Mouse (Mus musculus) 416B (cell line): ENCODE results near the gene Gxylt2.

Experiments used
- DNase-seq: peaks from one replicate; pipeline ENCODE4 v3.0.0; 2011; ENCODE audit warnings: low read depth

Gxylt2 gene

DNA sequence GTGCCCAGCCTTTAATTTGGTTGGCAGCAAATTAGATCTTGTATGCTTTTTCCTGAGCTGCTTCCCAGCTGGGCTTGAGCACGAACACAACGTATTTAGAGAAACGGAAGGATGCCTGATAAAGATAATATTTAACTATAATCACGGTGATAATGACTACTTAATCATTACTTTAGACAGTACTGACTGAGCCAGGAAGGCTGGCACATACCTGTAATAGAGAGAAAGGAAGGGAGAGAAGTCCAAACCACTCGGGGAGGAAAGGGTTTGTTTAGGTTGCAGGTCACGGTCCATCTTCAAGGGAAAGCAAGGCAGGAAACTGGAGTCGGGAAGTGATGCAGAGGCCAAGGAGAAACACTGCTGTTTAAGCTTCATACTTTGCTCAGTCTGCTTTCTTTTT is 11.6 kb downstream of the Gxylt2 start:
- DNase-seq: no peak

GRCm38 (mm10) chr6:100716817-100717216 is 12.3 kb downstream of the Gxylt2 start:
- no peak for DNase-seq

DNA sequence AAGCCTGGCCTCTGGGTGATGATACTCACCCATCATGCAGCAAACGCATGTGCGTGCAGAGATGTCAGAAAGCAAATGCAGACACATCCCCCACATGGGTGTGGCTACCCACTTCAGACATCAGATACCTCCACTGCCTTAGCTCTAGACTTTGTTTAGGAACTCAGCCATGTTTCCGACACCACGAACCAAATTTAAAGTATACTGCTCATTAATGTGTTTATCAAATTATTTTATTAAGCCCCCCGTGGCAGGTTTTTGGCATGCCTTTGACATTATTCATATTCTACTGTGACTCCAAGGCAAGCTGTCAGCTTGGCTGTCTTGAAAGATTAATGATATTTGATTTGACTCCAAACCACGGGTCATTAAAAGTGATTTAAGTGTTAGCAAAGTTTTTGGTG is 15.6 kb downstream of the Gxylt2 start:
- no peak for DNase-seq

DNA sequence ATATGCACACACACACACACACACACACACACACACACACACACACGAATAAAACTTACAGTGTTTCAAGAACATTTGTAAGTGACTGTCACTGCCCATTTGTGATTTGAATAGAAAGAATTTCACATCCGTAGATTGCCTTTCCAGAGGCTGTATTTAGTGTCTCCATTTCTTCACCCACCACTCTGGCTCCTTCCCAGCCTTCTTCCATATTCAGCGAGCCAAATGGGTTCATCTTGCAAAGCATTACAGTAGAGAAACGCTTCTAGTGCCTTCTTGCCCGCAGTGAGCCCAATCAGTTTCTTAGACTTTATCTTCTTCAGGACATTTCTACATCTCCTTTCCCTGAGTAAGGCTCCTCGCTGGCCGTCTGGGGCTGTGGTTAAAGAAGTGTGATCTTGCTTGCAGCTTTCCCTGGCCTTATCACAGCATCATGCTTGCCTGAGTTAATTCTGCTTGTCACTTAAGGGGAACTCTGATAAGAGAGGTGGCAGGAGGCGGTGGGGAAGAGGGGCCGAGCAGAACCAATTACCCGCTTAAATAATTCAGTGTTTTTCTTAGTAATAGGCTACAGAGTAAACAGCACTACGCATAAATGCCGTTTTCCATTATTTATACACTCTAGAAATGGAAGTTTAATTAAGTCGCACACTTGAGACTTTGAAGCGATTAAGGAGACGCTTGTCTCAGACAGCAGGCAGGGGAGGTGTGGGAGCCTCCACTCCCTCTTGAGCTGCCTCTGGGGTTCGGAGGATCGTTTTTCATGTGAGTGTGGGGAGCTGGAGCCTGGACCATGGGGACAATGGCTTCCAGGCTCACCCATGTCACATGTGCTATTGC is 16.6 kb downstream of the Gxylt2 start:
- DNase-seq: no peak

DNA sequence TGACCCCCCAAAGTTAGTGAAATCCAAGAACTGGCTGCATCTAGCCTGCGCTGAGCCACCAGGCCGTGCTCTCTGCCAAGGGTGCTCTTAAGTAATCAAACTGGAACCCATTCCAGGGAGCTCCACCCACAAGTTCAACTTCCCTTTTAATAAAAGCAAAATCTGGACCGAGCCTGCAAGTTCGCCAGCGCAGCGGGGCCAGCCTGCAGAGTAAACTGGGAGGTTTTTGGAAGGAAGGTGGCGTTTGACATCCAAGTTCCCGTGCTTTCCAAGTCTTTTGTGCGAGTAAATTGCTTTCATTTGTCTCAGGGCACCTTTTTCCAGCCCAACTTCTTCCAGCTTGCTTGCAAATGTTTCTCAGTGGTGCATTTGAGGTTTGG is 27.5 kb downstream of the Gxylt2 start:
- no peak for DNase-seq

DNA sequence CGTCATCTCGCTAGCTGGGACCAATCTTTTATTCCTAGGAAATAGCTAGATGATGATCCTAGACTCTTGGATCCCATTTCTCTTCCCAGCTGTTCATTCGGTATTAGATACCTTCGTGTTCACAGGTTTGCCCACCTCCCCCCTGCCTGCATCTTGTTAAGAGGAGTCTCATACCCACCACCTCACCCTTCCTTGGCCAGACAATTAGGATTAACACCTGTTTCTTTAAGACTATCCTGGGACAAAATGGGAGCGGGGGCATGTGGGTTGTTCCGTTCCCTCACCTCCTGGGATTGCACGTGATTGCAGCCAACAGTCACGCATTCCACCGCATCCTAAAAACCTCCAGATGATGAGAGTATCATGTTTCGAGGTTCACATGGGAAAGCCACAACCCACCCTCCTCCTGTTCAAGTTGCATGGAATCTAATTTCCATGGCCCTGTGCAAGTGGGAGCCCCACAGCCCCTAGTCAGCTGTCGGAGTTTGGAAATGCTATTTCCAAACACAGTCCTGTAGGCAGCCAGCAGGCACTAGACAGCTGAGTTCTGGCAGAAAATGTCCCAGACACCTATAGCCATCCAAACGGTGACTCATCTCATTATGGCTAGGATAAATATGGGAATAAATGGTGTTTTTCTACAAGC is 28.0 kb downstream of the Gxylt2 start:
- no peak for DNase-seq

GRCm38 (mm10) chr6:100733218-100733617 is 28.7 kb downstream of the Gxylt2 start:
- DNase-seq: no peak

- DNase-seq: no peak
Measured at GRCm38 (mm10) chr6:100734321-100734720, 29.8 kb downstream of the Gxylt2 start.

- DNase-seq: no peak
Measured at GRCm38 (mm10) chr6:100758431-100759208, 54.1 kb downstream of the Gxylt2 start.

DNA sequence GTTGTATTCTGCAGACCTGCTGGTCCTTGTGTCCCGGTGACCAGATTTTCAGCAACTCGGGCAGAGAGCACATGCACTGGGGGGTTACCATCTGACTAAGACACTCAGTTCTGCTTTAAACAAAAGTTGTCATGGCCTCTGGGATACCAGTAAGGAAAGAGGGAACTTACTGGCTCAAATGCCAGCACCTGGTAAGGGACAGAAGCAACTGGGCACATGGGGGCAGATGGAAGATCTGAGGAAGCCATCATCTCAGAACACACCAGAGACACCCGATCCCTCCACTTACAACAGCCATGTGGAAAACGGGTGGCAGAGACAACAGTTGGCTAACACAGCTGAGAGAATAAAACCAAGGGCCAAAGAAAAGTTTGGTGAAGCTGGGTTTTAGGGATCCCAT is 63.2 kb downstream of the Gxylt2 start:
- DNase-seq: no peak

GRCm38 (mm10) chr6:100775923-100776505 is 71.5 kb downstream of the Gxylt2 start:
- DNase-seq: no peak

DNA sequence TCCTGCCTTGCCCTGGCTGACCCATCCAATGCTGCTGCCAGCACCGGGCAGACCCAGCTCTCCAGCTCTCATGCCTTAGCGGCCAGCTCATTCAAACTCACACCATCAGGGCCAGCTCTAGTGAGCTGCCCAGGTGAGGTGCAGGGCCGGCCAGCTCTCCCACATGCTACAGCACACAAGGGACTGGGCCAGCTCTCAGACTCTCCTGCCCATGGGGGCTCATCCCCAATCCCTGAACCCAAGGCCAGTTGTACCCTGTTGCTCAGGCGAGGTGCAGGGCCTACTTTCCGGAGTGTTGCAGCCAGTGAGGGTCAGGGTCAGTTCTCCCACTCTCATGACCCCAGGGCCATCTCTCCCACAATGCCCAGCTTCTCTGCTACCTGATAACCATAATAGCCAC is 74.1 kb downstream of the Gxylt2 start:
- no peak for DNase-seq

DNA sequence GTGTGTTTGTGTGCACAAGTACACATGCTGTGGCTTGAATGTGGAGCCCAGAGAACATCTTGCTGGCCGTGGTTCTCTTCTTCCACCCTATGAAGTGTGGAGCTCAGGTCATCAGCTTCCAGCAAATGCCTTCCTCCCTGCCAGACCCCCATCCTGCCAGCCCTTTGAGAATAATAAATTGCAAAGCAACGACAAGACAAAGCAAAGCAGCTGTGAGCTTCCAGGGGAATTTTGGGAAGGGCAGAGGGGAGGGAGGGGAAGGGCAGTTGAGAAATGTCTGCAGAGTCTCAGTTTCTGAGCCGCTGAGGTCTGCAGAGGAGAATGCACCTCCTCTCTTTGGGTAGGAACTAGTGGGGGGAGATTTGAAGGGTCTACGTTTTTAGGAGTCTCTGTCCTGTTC is 75.9 kb downstream of the Gxylt2 start:
- DNase-seq: no peak

GRCm38 (mm10) chr6:100781644-100782043 is 77.1 kb downstream of the Gxylt2 start:
- no peak for DNase-seq

- DNase-seq: no peak
Measured at GRCm38 (mm10) chr6:100787726-100788125, 83.2 kb downstream of the Gxylt2 start.

DNA sequence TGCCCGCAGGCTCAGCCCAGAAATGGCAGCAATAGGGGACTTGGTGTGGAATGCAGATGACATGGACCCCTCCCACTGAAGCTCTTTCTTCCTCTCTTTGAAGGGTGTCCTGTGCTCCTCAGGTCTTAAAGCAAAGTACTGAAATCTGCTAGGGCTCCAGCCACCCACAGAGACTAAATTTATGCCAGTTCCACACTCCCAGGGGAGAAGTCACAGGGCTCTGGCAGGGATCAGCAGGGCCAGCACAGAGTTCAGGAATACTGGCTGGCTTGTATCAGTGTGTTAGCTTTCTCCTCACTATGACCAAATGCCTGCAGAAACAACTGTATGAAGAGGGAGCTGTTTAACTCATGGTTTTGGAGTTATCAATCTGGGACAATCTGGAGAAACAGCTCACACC is 84.6 kb downstream of the Gxylt2 start:
- no peak for DNase-seq

DNA sequence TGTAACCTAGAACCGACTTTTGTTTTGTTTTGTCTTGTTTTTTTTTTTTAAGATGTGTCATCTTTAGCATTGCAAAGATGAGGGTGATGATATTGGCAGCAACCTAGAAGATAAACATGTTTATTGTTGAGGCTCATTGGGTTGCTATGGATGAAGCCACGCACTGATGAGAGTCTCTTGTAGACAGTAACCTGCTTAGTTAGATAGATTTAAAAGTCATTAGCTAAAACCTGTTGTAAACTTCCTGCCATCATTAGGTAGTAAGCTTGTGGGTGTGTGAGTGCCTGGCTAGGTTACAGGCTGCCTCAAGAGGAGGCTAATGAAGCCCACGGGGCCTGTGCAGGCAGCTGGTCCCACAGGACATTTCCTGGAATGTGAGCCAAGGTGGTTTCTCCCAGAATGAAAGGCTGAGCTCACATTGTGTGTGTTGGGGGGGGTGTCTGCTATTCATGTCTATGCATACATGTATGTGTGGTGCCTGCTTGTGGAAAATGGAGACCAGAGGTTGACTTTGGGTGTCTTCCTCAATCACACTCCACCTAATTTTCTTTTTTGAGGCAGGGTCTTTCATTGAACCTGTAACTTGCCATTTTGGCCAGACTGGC is 87.6 kb downstream of the Gxylt2 start:
- no peak for DNase-seq

DNA sequence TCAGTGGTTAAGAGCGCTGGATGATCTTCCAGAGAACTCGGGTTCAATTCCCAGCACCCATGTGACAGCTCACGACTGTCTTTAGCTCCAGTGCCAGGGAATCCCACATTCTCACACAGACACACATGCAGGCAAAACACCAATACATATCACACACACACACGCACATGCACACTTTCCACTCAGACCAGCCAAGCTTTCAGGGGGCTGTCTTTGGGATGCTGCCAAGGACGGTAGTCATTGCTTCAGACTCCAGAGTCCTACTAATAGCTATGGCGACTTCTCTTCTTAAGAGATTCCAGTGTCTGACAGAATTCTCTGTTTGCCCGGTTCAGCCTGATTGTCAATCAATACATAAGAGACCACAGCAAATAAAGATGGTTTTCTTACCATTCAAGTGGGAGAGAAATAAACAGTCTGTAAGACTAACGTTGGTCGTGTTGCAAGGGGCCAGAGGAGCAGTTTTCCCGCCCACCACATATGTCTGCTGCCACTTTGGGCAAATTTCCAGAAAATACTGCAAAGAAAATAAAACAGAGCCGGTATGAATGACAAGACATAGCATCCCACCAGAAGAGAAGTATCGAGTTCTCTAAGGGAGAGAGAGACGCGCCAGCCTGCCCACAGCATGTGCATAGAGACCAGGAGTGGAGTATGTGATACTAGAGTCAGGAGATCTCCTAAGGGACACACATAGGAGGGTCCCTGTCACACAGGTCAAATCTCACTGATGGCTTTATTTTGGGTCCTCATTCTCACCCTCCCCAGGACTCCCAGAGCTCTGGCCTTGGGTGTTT is 88.6 kb downstream of the Gxylt2 start:
- no peak for DNase-seq

DNA sequence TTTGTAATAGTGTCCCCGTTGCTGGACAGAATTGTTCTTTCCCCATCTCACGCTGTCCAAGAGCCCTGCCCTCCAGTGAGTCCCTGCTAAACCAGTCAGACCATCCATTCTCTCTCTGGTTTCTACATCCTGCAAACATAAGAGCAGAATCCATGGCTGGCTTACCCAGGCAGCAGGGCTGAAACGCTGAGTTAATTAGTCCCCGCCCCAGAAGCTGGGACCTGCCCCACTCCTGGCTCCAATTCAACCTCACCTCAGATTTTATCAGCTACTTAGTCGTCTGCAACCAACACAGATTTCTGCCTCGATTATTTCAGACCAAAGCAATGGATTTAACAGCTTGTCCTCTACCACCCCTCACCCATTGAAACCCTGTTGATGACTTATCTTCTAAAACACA is 91.3 kb downstream of the Gxylt2 start:
- no peak for DNase-seq

GRCm38 (mm10) chr6:100799290-100799689 is 94.8 kb downstream of the Gxylt2 start:
- DNase-seq: no peak

GRCm38 (mm10) chr6:100799766-100800165 is 95.2 kb downstream of the Gxylt2 start:
- DNase-seq: no peak
